14 mouse cellular contexts compared by ENCODE assay signal in the genomic region with DNA sequence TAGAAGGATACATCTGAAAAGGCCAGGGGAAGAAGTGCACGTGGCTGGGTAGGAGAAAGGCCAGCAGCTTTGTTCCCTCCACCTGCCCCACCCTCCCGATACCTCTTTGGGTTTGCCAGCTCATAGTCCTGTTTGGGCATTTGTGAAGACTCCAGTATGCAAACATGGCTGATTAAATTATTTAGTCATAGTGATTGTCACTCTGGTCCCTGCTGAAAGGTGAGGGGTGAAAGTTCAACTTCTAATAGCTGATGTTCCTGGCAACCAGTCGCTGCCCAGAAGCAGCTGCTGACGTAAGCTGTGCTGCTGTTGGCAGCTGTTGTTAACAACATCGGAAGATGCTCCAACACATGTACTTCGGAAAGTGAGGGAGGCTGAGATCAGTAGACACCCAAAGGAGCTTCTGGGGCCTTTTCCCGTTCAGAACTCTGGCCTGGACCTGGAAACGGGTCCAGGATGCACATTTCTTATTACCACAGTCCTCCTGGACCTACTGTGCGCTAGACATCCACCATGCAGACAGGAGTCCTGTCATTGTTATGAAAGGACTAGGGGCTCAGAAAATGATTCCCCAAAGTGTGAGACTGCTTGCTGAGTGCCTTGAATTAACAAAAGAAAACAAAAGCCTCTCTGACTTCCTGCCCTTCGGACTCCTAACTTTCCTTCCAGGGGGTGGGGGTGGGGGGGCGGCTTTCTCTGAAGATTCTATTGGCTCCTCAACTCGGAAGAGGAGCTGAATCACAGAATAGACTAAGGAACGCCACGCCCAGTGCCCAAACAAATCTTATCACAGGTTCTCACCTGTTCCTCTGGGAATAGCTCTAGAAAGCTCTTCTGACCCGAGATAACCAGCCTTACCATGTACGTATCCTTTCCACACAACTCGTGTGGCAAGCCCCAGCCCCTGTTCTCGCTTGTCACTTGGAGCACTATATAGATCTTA. TPM values are rescaled to one million over a fixed set of nuclear protein-coding genes. Genes with fewer than 3 reads are reported as not detected.
A peak's percentile ranks its signal among the peaks of the same experiment; 100 is the strongest.
DNase-seq lines count a peak whose midpoint lies in the region; ATAC-seq and TF ChIP-seq lines count a peak whose summit lies in the region.
"Had no signal": no experiment of that assay in that cellular context is flagged by ENCODE, and none has a peak within 500 bp of the region (broad histone marks: within the 10 kb centered on the region; RNA-seq: fewer than 3 reads in every experiment).

No protein-coding gene starts in this region.

- peaks cover 3% of the 10 kb centered on the region; the same call in 1 of the 2 replicates for H3K4me1 ChIP-seq in lung, postnatal 0 days (ENCODE audit: insufficient read depth, low read depth, low read length)
- peaks cover 7 to 17% of the 10 kb centered on the region in 2 experiments for H3K4me1 ChIP-seq in liver, embryonic 14.5 days (replicated peaks; ENCODE audit: control insufficient read depth in 2 of 2, insufficient read depth in 2 of 2, low read length in 1 of 2)
- no peaks in the 10 kb centered on the region for H3K4me1 ChIP-seq in midbrain, postnatal 0 days (ENCODE audit: insufficient read depth, low read length)

- 0 out of 2 replicates have a peak overlapping the region, but pooled peaks have one; percentile 60 for H3K27ac ChIP-seq in lung, postnatal 0 days (ENCODE audit: low read length)
- H3K27ac ChIP-seq in liver, embryonic 14.5 days = no peak overlapping the region
- H3K27ac ChIP-seq in midbrain, postnatal 0 days (ENCODE audit: low read depth, low read length) = no peak overlapping the region
- H3K27ac ChIP-seq: hindbrain, embryonic 15.5 days; layer of hippocampus, adult 2 months had no signal

- H3K9ac ChIP-seq in lung, postnatal 0 days (replicated peaks; ENCODE audit: low read depth) = no peak overlapping the region
- no peak overlapping the region for H3K9ac ChIP-seq in liver, embryonic 14.5 days (replicated peaks)
- H3K9ac ChIP-seq in midbrain, postnatal 0 days (replicated peaks; ENCODE audit: low read length, poor library complexity, severe bottlenecking) = no peak overlapping the region
- H3K9ac ChIP-seq: forebrain, embryonic 15.5 days; hindbrain, embryonic 15.5 days had no signal

- ATAC-seq in lung, postnatal 0 days = peak; percentile 73
- no peak; the same call in 1 of the 2 replicates for ATAC-seq in liver, embryonic 14.5 days (ENCODE audit: insufficient read depth)
- no peak for ATAC-seq in midbrain, postnatal 0 days (ENCODE audit: low FRiP score)
- ATAC-seq: forebrain, embryonic 15.5 days had no signal

- 46% methylated on average over 18 of the region's 18 CpGs for WGBS in lung, postnatal 0 days
- 38% methylated on average over 18 of the region's 18 CpGs for WGBS in liver, embryonic 14.5 days (ENCODE audit: insufficient replicate concordance)
- WGBS in midbrain, postnatal 0 days = 69% methylated on average over 18 of the region's 18 CpGs

- no peak overlapping the region for H3K4me2 ChIP-seq in lung, postnatal 0 days (replicated peaks; ENCODE audit: low read depth, low read length)
- no peak overlapping the region for H3K4me2 ChIP-seq in liver, embryonic 14.5 days (ENCODE audit: low read depth)
- H3K4me2 ChIP-seq in midbrain, postnatal 0 days (ENCODE audit: low read depth, low read length, poor library complexity, severe bottlenecking) = no peak overlapping the region
- H3K4me2 ChIP-seq: forebrain, embryonic 15.5 days; hindbrain, embryonic 15.5 days had no signal

- no peak overlapping the region for H3K4me3 ChIP-seq in lung, postnatal 0 days (ENCODE audit: low read depth, low read length)
- H3K4me3 ChIP-seq in liver, embryonic 14.5 days (ENCODE audit: insufficient read depth in 1 of 2, low read depth in 2 of 2, low read length in 2 of 2) = no peak overlapping the region
- H3K4me3 ChIP-seq in midbrain, postnatal 0 days (ENCODE audit: low read depth, low read length) = no peak overlapping the region
- H3K4me3 ChIP-seq: forebrain, embryonic 15.5 days; hindbrain, embryonic 15.5 days; layer of hippocampus, adult 2 months; megakaryocyte, embryonic 14.5 days had no signal

- no peaks in the 10 kb centered on the region for H3K27me3 ChIP-seq in lung, postnatal 0 days (replicated peaks; ENCODE audit: insufficient read depth, low read length)
- no peaks in the 10 kb centered on the region for H3K27me3 ChIP-seq in liver, embryonic 14.5 days (ENCODE audit: control insufficient read depth, insufficient read depth, low read length)
- no peaks in the 10 kb centered on the region for H3K27me3 ChIP-seq in midbrain, postnatal 0 days (ENCODE audit: insufficient read depth, low read length)
- H3K27me3 ChIP-seq: forebrain, embryonic 15.5 days; hindbrain, embryonic 15.5 days had no signal

- peak; percentile 48 for DNase-seq in gastrocnemius, adult 18-20 months (ENCODE audit: low spot score)
- no peak for DNase-seq in gastrocnemius, postnatal 14 days
- DNase-seq in lung, postnatal 0 days (ENCODE audit: low spot score) = peak; percentile 64
- no peak for DNase-seq in lung, postnatal 25 days (ENCODE audit: low spot score)
- DNase-seq in liver, embryonic 14.5 days (ENCODE audit: low read depth in 3 of 3, low spot score in 3 of 3) = peak in 1 of 3 experiments; percentile 44
- no peak for DNase-seq in midbrain, postnatal 0 days (ENCODE audit: low spot score)
- DNase-seq in left cerebral cortex, postnatal 14 days (ENCODE audit: low spot score in 2 of 2) = no peak
- no peak for DNase-seq in right cerebral cortex, adult 2 months (ENCODE audit: low spot score in 2 of 2)
- DNase-seq: cerebellum, adult 9-11 months had no signal

- 0 out of 2 replicates have a peak, but pooled peaks have one; percentile 17 for TF ChIP-seq EP300 in lung, postnatal 0 days (IDR thresholded peaks at IDR 0.05)
- TF ChIP-seq EP300 in liver, embryonic 14.5 days (IDR thresholded peaks at IDR 0.05; ENCODE audit: low read depth) = peak; percentile 38; the same call in 1 of the 2 replicates

- no peak for TF ChIP-seq CTCF in lung, postnatal 0 days (IDR thresholded peaks at IDR 0.05)
- no peak for TF ChIP-seq CTCF in liver, embryonic 14.5 days (IDR thresholded peaks at IDR 0.05; ENCODE audit: low read depth)
- no peak for TF ChIP-seq CTCF in midbrain, postnatal 0 days (IDR thresholded peaks at IDR 0.05)

- intact Hi-C loops in gastrocnemius, postnatal 14 days (cut with DNase I; ENCODE audit: low total_unique reads) = no loop called here
- intact Hi-C loops in left cerebral cortex, postnatal 14 days (cut with DNase I) = no loop called here

- H3K36me3 ChIP-seq in lung, postnatal 0 days (ENCODE audit: insufficient read depth, low read length) = no peaks in the 10 kb centered on the region
- H3K36me3 ChIP-seq in liver, embryonic 14.5 days (replicated peaks; ENCODE audit: control insufficient read depth, insufficient read depth, low read depth) = no peaks in the 10 kb centered on the region
- no peaks in the 10 kb centered on the region for H3K36me3 ChIP-seq in midbrain, postnatal 0 days (ENCODE audit: insufficient read depth, low read length)
- H3K36me3 ChIP-seq: forebrain, embryonic 15.5 days; hindbrain, embryonic 15.5 days had no signal

- H3K9me3 ChIP-seq in lung, postnatal 0 days (ENCODE audit: low read length) = no peaks in the 10 kb centered on the region
- H3K9me3 ChIP-seq in liver, embryonic 14.5 days (ENCODE audit: control insufficient read depth, low read length) = no peaks in the 10 kb centered on the region
- no peaks in the 10 kb centered on the region for H3K9me3 ChIP-seq in midbrain, postnatal 0 days (ENCODE audit: low read length)
- H3K9me3 ChIP-seq: forebrain, embryonic 15.5 days; hindbrain, embryonic 15.5 days had no signal

RNA-seq across cellular contexts. Expression of gene Kctd21, which starts 9.1 kb away (rescaled TPM):
- total RNA-seq in gastrocnemius, adult 18-20 months (2021) = 1 to 10 TPM; 4.1 to 4.4 TPM
- 1 to 10 TPM; 1.9 to 2.3 TPM for total RNA-seq in gastrocnemius, postnatal 14 days (2021)
- polyA plus RNA-seq in lung, postnatal 0 days (2015; fragmentation: Nextera tagmentation; extraction: Ambion mirVana) = 5.7 and 6.1 TPM in 2 replicates
- 0.79 and 0.80 TPM in 2 replicates for polyA plus RNA-seq in liver, embryonic 14.5 days (2012; rRNA removed)
- 0.76 and 0.96 TPM in 2 replicates for polyA plus RNA-seq in liver, embryonic 14.5 days (2014; fragmentation: Nextera tagmentation; extraction: Ambion mirVana)
- 4.0 and 6.1 TPM in 2 replicates for total RNA-seq in midbrain, postnatal 0 days (2014; rRNA removed)
- 3.1 TPM in 2 replicates for polyA plus RNA-seq in midbrain, postnatal 0 days (2015; fragmentation: Nextera tagmentation; extraction: Ambion mirVana)
- 10 to 100 TPM; 10.7 TPM for total RNA-seq in left cerebral cortex, postnatal 14 days (2021)

RNA-seq across cellular contexts. Expression of gene Usp35, which starts 9.4 kb away (rescaled TPM):
- total RNA-seq in gastrocnemius, adult 18-20 months (2021) = under 1 TPM; 0.31 to 0.43 TPM
- total RNA-seq in gastrocnemius, postnatal 14 days (2021) = under 1 TPM; 0.75 to 0.76 TPM
- polyA plus RNA-seq in lung, postnatal 0 days (2015; fragmentation: Nextera tagmentation; extraction: Ambion mirVana) = 1.5 and 1.6 TPM in 2 replicates
- polyA plus RNA-seq in liver, embryonic 14.5 days (2012; rRNA removed) = 0.29 and 0.36 TPM in 2 replicates
- 0.14 and 0.18 TPM in 2 replicates for polyA plus RNA-seq in liver, embryonic 14.5 days (2014; fragmentation: Nextera tagmentation; extraction: Ambion mirVana)
- total RNA-seq in midbrain, postnatal 0 days (2014; rRNA removed) = 13.4 and 14.3 TPM in 2 replicates
- 2.7 and 2.9 TPM in 2 replicates for polyA plus RNA-seq in midbrain, postnatal 0 days (2015; fragmentation: Nextera tagmentation; extraction: Ambion mirVana)
- total RNA-seq in left cerebral cortex, postnatal 14 days (2021) = 10 to 100 TPM; 12.2 to 13.5 TPM
- total RNA-seq: granulocyte monocyte progenitor cell, adult 5-6 weeks had no signal

RNA-seq across cellular contexts. Expression of gene Alg8, which starts 30.2 kb away (rescaled TPM):
- 1 to 10 TPM; 3.2 to 3.5 TPM for total RNA-seq in gastrocnemius, adult 18-20 months (2021)
- 1 to 10 TPM; 2.9 to 5.5 TPM for total RNA-seq in gastrocnemius, postnatal 14 days (2021)
- polyA plus RNA-seq in lung, postnatal 0 days (2015; fragmentation: Nextera tagmentation; extraction: Ambion mirVana) = 11.0 TPM in 2 replicates
- 23.8 and 25.6 TPM in 2 replicates for polyA plus RNA-seq in liver, embryonic 14.5 days (2012; rRNA removed)
- polyA plus RNA-seq in liver, embryonic 14.5 days (2014; fragmentation: Nextera tagmentation; extraction: Ambion mirVana) = 30.5 and 33.4 TPM in 2 replicates
- total RNA-seq in midbrain, postnatal 0 days (2014; rRNA removed) = 6.4 and 7.3 TPM in 2 replicates
- polyA plus RNA-seq in midbrain, postnatal 0 days (2015; fragmentation: Nextera tagmentation; extraction: Ambion mirVana) = 9.0 and 9.1 TPM in 2 replicates
- total RNA-seq in left cerebral cortex, postnatal 14 days (2021) = 10 to 100 TPM in 1 of 2 experiments, 1 to 10 TPM in 1; 8.5 to 13.0 TPM

RNA-seq across cellular contexts. Expression of gene Ndufc2, which starts 58.6 kb away (rescaled TPM):
- 100 to 1,000 TPM; 266 to 292 TPM for total RNA-seq in gastrocnemius, adult 18-20 months (2021)
- 100 to 1,000 TPM; 304 to 343 TPM for total RNA-seq in gastrocnemius, postnatal 14 days (2021)
- 461 and 535 TPM in 2 replicates for polyA plus RNA-seq in lung, postnatal 0 days (2015; fragmentation: Nextera tagmentation; extraction: Ambion mirVana)
- 95.8 and 107 TPM in 2 replicates for polyA plus RNA-seq in liver, embryonic 14.5 days (2012; rRNA removed)
- polyA plus RNA-seq in liver, embryonic 14.5 days (2014; fragmentation: Nextera tagmentation; extraction: Ambion mirVana) = 242 and 250 TPM in 2 replicates
- 408 and 463 TPM in 2 replicates for total RNA-seq in midbrain, postnatal 0 days (2014; rRNA removed)
- polyA plus RNA-seq in midbrain, postnatal 0 days (2015; fragmentation: Nextera tagmentation; extraction: Ambion mirVana) = 608 and 638 TPM in 2 replicates
- total RNA-seq in left cerebral cortex, postnatal 14 days (2021) = 100 to 1,000 TPM; 242 to 265 TPM

Comparison
In these comparisons a context has a peak if more than half of its experiments do, and no peak if none do; other contexts are left out.
1. DNase-seq: peak in gastrocnemius, adult 18-20 months (single experiment) and lung, postnatal 0 days (single experiment); none in gastrocnemius, postnatal 14 days (single experiment), lung, postnatal 25 days (single experiment), midbrain, postnatal 0 days (single experiment), left cerebral cortex, postnatal 14 days (0 of 2) and right cerebral cortex, adult 2 months (0 of 2).